Mouse (Mus musculus) hindbrain, embryonic 15.5 days (tissue): ENCODE results near the gene Aurkaip1. TPM values are rescaled to one million over a fixed set of nuclear protein-coding genes. Genes with fewer than 3 reads are reported as not detected.

Source experiments
- ATAC-seq: fragments of 200-750 bp; cut with Nextera tagmentation; 2 replicates; pipeline ENCODE4 v1.8.0; 2017; ENCODE audit warnings: low read depth, moderate number of reproducible peaks, moderate TSS enrichment; ENCODE audit not compliant: low FRiP score
- H3K27ac ChIP-seq: fragments of 300-500 bp; sonication (generic); replicated peaks from 2 replicates; pipeline ENCODE4 v1.5.1; 2015; ENCODE audit warnings: mild to moderate bottlenecking, inconsistent platforms
- H3K27me3 ChIP-seq: fragments of 300-500 bp; sonication (generic); 2 replicates; pipeline ENCODE4 v1.6.1; 2015; ENCODE audit warnings: control low read depth, inconsistent platforms
- H3K36me3 ChIP-seq: fragments of 300-500 bp; sonication (generic); 2 replicates; pipeline ENCODE4 v1.6.1; 2015; ENCODE audit warnings: control low read depth, inconsistent platforms
- H3K4me1 ChIP-seq: fragments of 300-500 bp; sonication (generic); replicated peaks from 2 replicates; pipeline ENCODE4 v1.6.1; 2015; ENCODE audit warnings: control low read depth, inconsistent platforms
- H3K4me2 ChIP-seq: fragments of 300-500 bp; sonication (generic); 2 replicates; pipeline ENCODE4 v1.6.1; 2015; ENCODE audit warnings: moderate library complexity, mild to moderate bottlenecking, inconsistent platforms
- H3K4me3 ChIP-seq: fragments of 300-500 bp; sonication (generic); 2 replicates; pipeline ENCODE4 v1.5.1; 2015; ENCODE audit warnings: mild to moderate bottlenecking, inconsistent platforms
- H3K9ac ChIP-seq: fragments of 300-500 bp; sonication (generic); 2 replicates; pipeline ENCODE4 v1.6.1; 2015; ENCODE audit warnings: inconsistent platforms
- H3K9me3 ChIP-seq: fragments of 300-500 bp; sonication (generic); 2 replicates; pipeline ENCODE4 v1.6.1; 2016; ENCODE audit warnings: control low read depth, inconsistent platforms
- WGBS: fragments of 180-500 bp; shearing (Covaris S2); methylation state at CpG from one replicate; pipeline ENCODE4 v1.1.7; 2015; 5-methylcytosine and 5-hydroxymethylcytosine counted together
- polyA plus RNA-seq: library from polyadenylated mRNA; unstranded; fragments of >200 nt; fragmentation: Nextera tagmentation; extraction: Ambion mirVana; gene quantifications from 2 replicates; pipeline ENCODE4 v1.2.1, GENCODE M21; 2015

Gene Aurkaip1
- polyA plus RNA-seq, 1 experiment from 2014 or later: 129 TPM

- WGBS: 5% methylated on average over 28 of the region's 65 CpGs
- H3K4me1 ChIP-seq: peaks cover 45% of the 10 kb centered on the region
Observed at GRCm38 (mm10) chr4:155846871-155847578, 16.0 kb downstream of the Aurkaip1 start, which contains the start of gene Dvl1. Dvl1 (plus strand) TSS chr4:155847402.

DNA sequence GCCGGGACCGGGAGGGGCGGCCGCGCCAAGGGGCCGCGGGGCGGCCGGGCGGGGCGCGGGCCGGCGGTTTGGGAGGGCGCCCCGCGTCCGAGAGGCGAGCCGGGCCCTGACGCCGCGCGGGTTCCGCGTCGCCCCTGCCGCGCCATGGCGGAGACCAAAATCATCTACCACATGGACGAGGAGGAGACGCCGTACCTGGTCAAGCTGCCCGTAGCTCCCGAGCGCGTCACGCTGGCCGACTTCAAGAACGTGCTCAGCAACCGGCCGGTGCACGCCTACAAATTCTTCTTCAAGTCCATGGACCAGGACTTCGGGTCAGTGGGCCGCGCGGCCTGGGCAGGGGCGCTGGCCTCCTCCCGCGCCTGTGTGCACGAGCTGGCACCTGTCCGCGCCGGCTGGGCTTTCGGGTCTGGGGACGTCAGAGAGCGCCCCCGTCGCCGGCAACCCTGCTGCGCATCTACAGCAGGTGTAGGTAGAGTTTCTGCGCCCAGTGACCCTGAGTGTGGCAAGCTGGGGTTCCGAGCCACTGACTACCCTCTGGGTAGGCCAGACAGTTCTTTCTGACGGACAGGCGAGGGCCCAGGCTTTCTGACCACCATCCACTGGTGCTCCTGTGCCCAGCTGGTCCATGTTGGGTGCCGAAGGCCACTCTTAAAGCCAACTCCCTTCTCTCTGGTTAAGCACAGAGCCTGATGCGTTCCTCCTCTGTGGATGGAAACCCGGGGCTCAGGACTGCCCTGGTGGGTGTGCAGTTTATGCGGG lies 16.7 kb downstream of the Aurkaip1 start:
- peak overlapping the region; percentile 85 for H3K27ac ChIP-seq
- H3K9me3 ChIP-seq: no peaks in the 10 kb centered on the region
- ATAC-seq: peak; percentile 63; the same call in 1 of the 2 replicates
- peak overlapping the region; percentile 84 for H3K4me2 ChIP-seq
- H3K27me3 ChIP-seq: no peaks in the 10 kb centered on the region
- peak overlapping the region; percentile 51 for H3K4me3 ChIP-seq
- H3K36me3 ChIP-seq: no peaks in the 10 kb centered on the region
- under 1% methylated on average over 60 of the region's 69 CpGs for WGBS
- H3K9ac ChIP-seq: peak overlapping the region; percentile 96
- peaks cover 45% of the 10 kb centered on the region for H3K4me1 ChIP-seq

More at GRCm38 (mm10) chr4:155846871-155847578, 16.0 kb downstream of the Aurkaip1 start, which contains the start of gene Dvl1:
- peak; percentile 88 for ATAC-seq
- Histone ChIP-seq H3K36me3 (no peaks in the 10 kb centered on the region), H3K9ac (peak within 1 kb of the TSS; percentile 96), H3K27ac (peak within 1 kb of the TSS; percentile 85), H3K4me3 (peak within 1 kb of the TSS; percentile 51), H3K27me3 (no peaks in the 10 kb centered on the region), H3K9me3 (no peaks in the 10 kb centered on the region), H3K4me2 (peak within 1 kb of the TSS; percentile 84)

DNA sequence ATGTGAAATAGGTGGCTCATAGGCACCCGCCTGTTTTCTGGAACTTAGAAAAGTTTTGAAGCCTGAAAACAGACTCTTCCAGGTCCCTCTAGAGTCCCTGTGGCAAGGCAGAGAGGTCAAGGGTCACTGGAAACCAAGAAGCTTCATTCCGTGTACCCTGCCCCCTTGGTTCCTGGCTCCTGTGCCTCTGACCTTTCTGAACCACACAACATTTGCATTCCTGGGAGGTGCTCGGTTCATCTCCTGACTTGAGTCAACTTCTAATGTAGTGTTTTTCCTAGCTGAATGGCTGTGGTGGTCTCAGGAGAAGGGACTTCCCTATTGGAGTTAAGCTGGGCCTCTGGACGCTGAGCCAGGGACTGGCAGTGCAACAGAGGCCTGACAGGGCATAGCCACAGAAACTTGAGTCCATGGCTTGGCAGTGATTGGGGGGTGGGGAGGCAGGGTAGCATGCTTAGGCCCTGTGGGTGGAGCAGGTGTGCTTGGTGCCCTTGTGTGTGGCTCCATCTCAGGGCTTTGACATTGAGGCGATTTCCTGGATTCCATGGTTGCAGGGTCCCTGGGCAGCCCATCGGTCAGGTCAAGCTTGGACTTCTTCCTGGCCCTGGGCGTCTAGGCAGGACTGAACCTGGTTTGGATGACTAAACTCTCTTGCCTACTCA lies 17.5 kb downstream of the Aurkaip1 start:
- ATAC-seq: no peak
- H3K4me3 ChIP-seq: peak overlapping the region; percentile 51
- no peaks in the 10 kb centered on the region for H3K36me3 ChIP-seq
- peak overlapping the region; percentile 84 for H3K4me2 ChIP-seq
- H3K4me1 ChIP-seq: peaks cover 45% of the 10 kb centered on the region
- peak overlapping the region; percentile 96 for H3K9ac ChIP-seq
- H3K9me3 ChIP-seq: no peaks in the 10 kb centered on the region
- no peak overlapping the region for H3K27ac ChIP-seq
- H3K27me3 ChIP-seq: no peaks in the 10 kb centered on the region
- WGBS: 57% methylated on average over 7 of the region's 7 CpGs

GRCm38 (mm10) chr4:155849391-155849790 lies 18.3 kb downstream of the Aurkaip1 start:
- Histone ChIP-seq H3K9ac (no peak overlapping the region), H3K36me3 (no peaks in the 10 kb centered on the region), H3K4me3 (0 out of 2 replicates have a peak overlapping the region, but pooled peaks have one; percentile 51), H3K27me3 (no peaks in the 10 kb centered on the region), H3K4me2 (peak overlapping the region; percentile 84), H3K27ac (no peak overlapping the region), H3K9me3 (no peaks in the 10 kb centered on the region), H3K4me1 (peaks cover 45% of the 10 kb centered on the region)
- WGBS: 85% methylated on average over 2 of the region's 2 CpGs
- no peak for ATAC-seq

GRCm38 (mm10) chr4:155849792-155850451 lies 18.9 kb downstream of the Aurkaip1 start:
- Histone ChIP-seq H3K4me3 (no peak overlapping the region), H3K4me1 (peaks cover 45% of the 10 kb centered on the region), H3K9me3 (no peaks in the 10 kb centered on the region), H3K36me3 (peaks cover 4% of the 10 kb centered on the region; the same call in 1 of the 2 replicates), H3K27me3 (no peaks in the 10 kb centered on the region), H3K9ac (no peak overlapping the region), H3K27ac (no peak overlapping the region), H3K4me2 (0 out of 2 replicates have a peak overlapping the region, but pooled peaks have one; percentile 84)
- ATAC-seq: no peak
- 91% methylated on average over 3 of the region's 3 CpGs for WGBS

- H3K27me3 ChIP-seq: no peaks in the 10 kb centered on the region
- no peak overlapping the region for H3K27ac ChIP-seq
- H3K9ac ChIP-seq: no peak overlapping the region
- WGBS: 92% methylated on average over 3 of the region's 3 CpGs
- H3K9me3 ChIP-seq: no peaks in the 10 kb centered on the region
- H3K4me2 ChIP-seq: no peak overlapping the region
- H3K4me1 ChIP-seq: peaks cover 43% of the 10 kb centered on the region
- H3K36me3 ChIP-seq: peaks cover 19% of the 10 kb centered on the region; the same call in 1 of the 2 replicates
- H3K4me3 ChIP-seq: no peak overlapping the region
- no peak for ATAC-seq
Observed at GRCm38 (mm10) chr4:155851368-155851767, 20.3 kb downstream of the Aurkaip1 start.

- Histone ChIP-seq H3K36me3 (peaks cover 24% of the 10 kb centered on the region; the same call in 1 of the 2 replicates), H3K9me3 (no peaks in the 10 kb centered on the region), H3K27ac (no peak overlapping the region), H3K4me2 (no peak overlapping the region), H3K9ac (no peak overlapping the region), H3K4me3 (no peak overlapping the region), H3K4me1 (peaks cover 38% of the 10 kb centered on the region), H3K27me3 (no peaks in the 10 kb centered on the region)
- ATAC-seq: no peak
- WGBS: 62% methylated on average over 2 of the region's 2 CpGs
Observed at GRCm38 (mm10) chr4:155851951-155852411, 20.9 kb downstream of the Aurkaip1 start.

- no peak for ATAC-seq
- Histone ChIP-seq H3K9me3 (no peaks in the 10 kb centered on the region), H3K9ac (no peak overlapping the region), H3K27ac (no peak overlapping the region), H3K36me3 (peaks cover 36% of the 10 kb centered on the region), H3K4me1 (peaks cover 32% of the 10 kb centered on the region), H3K27me3 (no peaks in the 10 kb centered on the region), H3K4me2 (no peak overlapping the region), H3K4me3 (no peak overlapping the region)
- WGBS: 89% methylated on average over 9 of the region's 9 CpGs
Observed at GRCm38 (mm10) chr4:155853421-155853820, 22.3 kb downstream of the Aurkaip1 start.

DNA sequence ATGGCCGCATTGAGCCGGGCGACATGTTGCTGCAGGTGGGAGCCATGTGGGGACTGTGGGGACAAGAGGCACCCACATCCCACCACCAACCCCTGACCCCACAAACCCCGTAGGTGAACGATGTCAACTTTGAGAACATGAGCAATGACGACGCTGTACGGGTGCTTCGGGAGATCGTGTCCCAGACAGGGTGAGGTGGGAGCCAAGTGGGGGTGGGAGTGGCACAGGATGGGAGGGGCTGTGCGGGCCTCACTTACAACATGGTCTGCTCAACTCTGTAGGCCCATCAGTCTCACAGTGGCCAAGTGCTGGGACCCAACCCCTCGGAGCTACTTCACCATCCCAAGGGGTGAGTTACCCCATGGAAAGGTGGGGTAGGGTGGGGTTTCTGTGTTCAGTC lies 23.9 kb downstream of the Aurkaip1 start:
- ATAC-seq: no peak
- no peak overlapping the region for H3K4me2 ChIP-seq
- no peak overlapping the region for H3K27ac ChIP-seq
- WGBS: 97% methylated on average over 12 of the region's 12 CpGs
- peaks cover 17% of the 10 kb centered on the region for H3K4me1 ChIP-seq
- no peak overlapping the region for H3K4me3 ChIP-seq
- H3K36me3 ChIP-seq: peaks cover 48% of the 10 kb centered on the region
- H3K9me3 ChIP-seq: no peaks in the 10 kb centered on the region
- no peaks in the 10 kb centered on the region for H3K27me3 ChIP-seq
- no peak overlapping the region for H3K9ac ChIP-seq

GRCm38 (mm10) chr4:155856071-155856470 lies 25.0 kb downstream of the Aurkaip1 start:
- Histone ChIP-seq H3K36me3 (peaks cover 59% of the 10 kb centered on the region), H3K9ac (no peak overlapping the region), H3K4me3 (no peak overlapping the region), H3K9me3 (no peaks in the 10 kb centered on the region), H3K4me1 (peaks cover 6% of the 10 kb centered on the region; the same call in 1 of the 2 replicates), H3K27ac (no peak overlapping the region), H3K4me2 (no peak overlapping the region), H3K27me3 (no peaks in the 10 kb centered on the region)
- WGBS: 92% methylated on average over 12 of the region's 12 CpGs
- ATAC-seq: no peak

- WGBS: 86% methylated on average over 3 of the region's 3 CpGs
- Histone ChIP-seq H3K4me1 (no peaks in the 10 kb centered on the region; the same call in 1 of the 2 replicates), H3K27ac (no peak overlapping the region), H3K4me2 (no peak overlapping the region), H3K9ac (no peak overlapping the region), H3K36me3 (peaks cover 67% of the 10 kb centered on the region), H3K27me3 (no peaks in the 10 kb centered on the region), H3K4me3 (no peak overlapping the region), H3K9me3 (no peaks in the 10 kb centered on the region)
- ATAC-seq: no peak
Observed at GRCm38 (mm10) chr4:155856881-155857280, 25.8 kb downstream of the Aurkaip1 start.
